Mouse (Mus musculus): ENCODE results near the gene Rec114.

GRCm38 (mm10) chr9:58739791-58740190 lies 4.0 kb downstream of the Rec114 start:
- TF ChIP-seq CTCF (IDR thresholded peaks at IDR 0.05) (no peak), POLR2A (IDR thresholded peaks at IDR 0.05; ENCODE audit: insufficient read depth, low read depth, low read length) (no peak)

Data from heart, adult 2 months (tissue).